Mouse (Mus musculus): ENCODE measurements around the gene Cdr1.

The Cdr1 gene

GRCm38 (mm10) chrX:61185458-61185857 lies at the start of gene Cdr1:
Gene Cdr1 (minus strand): TSS chrX:61185558.
- no peak for DNase-seq

GRCm38 (mm10) chrX:61185869-61186268 lies 511 bp upstream of the Cdr1 start:
- no peak for DNase-seq

- DNase-seq = peak; percentile 28 to 39
Measured at GRCm38 (mm10) chrX:61166519-61166918, 18.8 kb downstream of the Cdr1 start.

GRCm38 (mm10) chrX:61161249-61161648 lies 24.1 kb downstream of the Cdr1 start:
- DNase-seq = no peak

GRCm38 (mm10) chrX:61154657-61155256 lies 30.6 kb downstream of the Cdr1 start:
- DNase-seq = no peak

GRCm38 (mm10) chrX:61154246-61154645 lies 31.1 kb downstream of the Cdr1 start:
- DNase-seq = no peak

GRCm38 (mm10) chrX:61146569-61146968 lies 38.8 kb downstream of the Cdr1 start:
- DNase-seq = no peak

- DNase-seq = no peak
Measured at GRCm38 (mm10) chrX:61145416-61145815, 39.9 kb downstream of the Cdr1 start.

- no peak for DNase-seq
Measured at GRCm38 (mm10) chrX:61134592-61134991, 50.8 kb downstream of the Cdr1 start.
